Mouse (Mus musculus) stomach, embryonic 16.5 days (tissue): ENCODE measurements around the gene Pus7l. TPM values are rescaled to one million over a fixed set of nuclear protein-coding genes. Genes with fewer than 3 reads are reported as not detected.
"Not testable (repeated sequence)": the region's sequence is repeated elsewhere in the genome, so short reads cannot be mapped to it uniquely, and the experiment has no call there.

Experiments
- ATAC-seq: fragments of 200-750 bp; cut with Nextera tagmentation; 2 replicates; pipeline ENCODE4 v1.8.0; 2017; ENCODE audit warnings: moderate number of reproducible peaks, moderate TSS enrichment; ENCODE audit not compliant: insufficient read depth, low FRiP score
- H3K27ac ChIP-seq: fragments of 300-500 bp; sonication (generic); 2 replicates; pipeline ENCODE4 v1.5.1; 2014; ENCODE audit warnings: low read length
- H3K27me3 ChIP-seq: fragments of 300-500 bp; sonication (generic); 2 replicates; pipeline ENCODE4 v1.6.1; 2014; ENCODE audit warnings: low read length, control low read depth, mixed read lengths; ENCODE audit not compliant: control insufficient read depth, insufficient read depth
- H3K36me3 ChIP-seq: fragments of 300-500 bp; sonication (generic); 2 replicates; pipeline ENCODE4 v1.6.1; 2014; ENCODE audit warnings: low read length; ENCODE audit not compliant: control insufficient read depth, insufficient read depth
- H3K4me1 ChIP-seq: fragments of 300-500 bp; sonication (generic); 2 replicates; pipeline ENCODE4 v1.6.1; 2014; ENCODE audit warnings: low read length, control low read depth, mixed read lengths; ENCODE audit not compliant: control insufficient read depth, insufficient read depth
- H3K4me2 ChIP-seq: fragments of 300-500 bp; sonication (generic); 2 replicates; pipeline ENCODE4 v1.6.1; 2014; ENCODE audit warnings: low read depth, low read length, mixed read lengths
- H3K4me3 ChIP-seq: fragments of 300-500 bp; sonication (generic); replicated peaks from 2 replicates; pipeline ENCODE4 v1.5.1; 2014; ENCODE audit warnings: mild to moderate bottlenecking, low read length
- H3K9ac ChIP-seq: fragments of 300-500 bp; sonication (generic); 2 replicates; pipeline ENCODE4 v1.6.1; 2014; ENCODE audit warnings: low read length
- H3K9me3 ChIP-seq: fragments of 300-500 bp; sonication (generic); replicated peaks from 2 replicates; pipeline ENCODE4 v1.6.1; 2016; ENCODE audit warnings: low read length, control low read depth; ENCODE audit not compliant: control insufficient read depth
- WGBS: fragments of 180-500 bp; shearing (Covaris S2); extraction: QIAGEN DNeasy Blood & Tissue Kit; methylation state at CpG from one replicate; pipeline ENCODE4 v1.1.7; 2014; 5-methylcytosine and 5-hydroxymethylcytosine counted together
- polyA plus RNA-seq: library from polyadenylated mRNA; unstranded; fragments of >200 nt; fragmentation: Nextera tagmentation; extraction: Ambion mirVana; gene quantifications from 2 replicates; pipeline ENCODE4 v1.2.1, GENCODE M21; 2015

Gene Pus7l
- polyA plus RNA-seq, 1 experiment from 2014 or later = 8.9 TPM

GRCm38 (mm10) chr15:94488028-94488427 is 55.3 kb downstream of the Pus7l start:
- 90% methylated on average over 2 of the region's 2 CpGs for WGBS
- not testable (repeated sequence) for ATAC-seq

DNA sequence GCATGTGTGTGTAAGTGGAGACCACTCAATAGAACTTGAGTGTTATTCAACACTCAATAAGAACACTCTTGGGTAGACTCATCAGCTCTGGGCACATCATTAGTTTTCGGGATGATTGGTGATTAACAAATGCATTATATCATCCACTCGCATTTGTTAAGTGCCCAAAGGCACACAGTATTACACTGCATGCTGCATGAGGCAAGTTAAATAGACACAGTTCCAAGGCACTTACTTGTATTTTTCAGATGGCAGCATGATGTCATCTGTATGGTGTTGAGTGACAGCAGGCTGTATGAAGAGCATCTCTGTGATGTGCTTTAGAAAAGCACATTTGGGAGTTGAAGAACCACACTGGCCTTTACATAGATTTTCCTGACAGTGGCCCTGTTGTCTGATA is 60.8 kb downstream of the Pus7l start:
- no peaks in the 10 kb centered on the region for H3K9me3 ChIP-seq
- no peaks in the 10 kb centered on the region for H3K4me1 ChIP-seq
- WGBS = 86% methylated on average over 2 of the region's 2 CpGs
- H3K9ac ChIP-seq = no peak overlapping the region
- no peak overlapping the region for H3K4me2 ChIP-seq
- no peak overlapping the region for H3K27ac ChIP-seq
- no peaks in the 10 kb centered on the region for H3K36me3 ChIP-seq
- no peak for ATAC-seq
- no peak overlapping the region for H3K4me3 ChIP-seq
- H3K27me3 ChIP-seq = no peaks in the 10 kb centered on the region

More at GRCm38 (mm10) chr15:94488028-94488427, 55.3 kb downstream of the Pus7l start:
- not testable (repeated sequence) for H3K4me1 ChIP-seq, H3K27me3 ChIP-seq, H3K36me3 ChIP-seq, H3K9ac ChIP-seq, H3K4me3 ChIP-seq, H3K27ac ChIP-seq, H3K9me3 ChIP-seq, H3K4me2 ChIP-seq

- 81% methylated on average over 4 of the region's 4 CpGs for WGBS
- ATAC-seq = no peak
- no peak overlapping the region for H3K9ac ChIP-seq
- no peak overlapping the region for H3K4me2 ChIP-seq
- no peak overlapping the region for H3K4me3 ChIP-seq
- H3K36me3 ChIP-seq = no peaks in the 10 kb centered on the region
- no peak overlapping the region for H3K27ac ChIP-seq
- no peaks in the 10 kb centered on the region for H3K4me1 ChIP-seq
- H3K9me3 ChIP-seq = no peaks in the 10 kb centered on the region
- H3K27me3 ChIP-seq = no peaks in the 10 kb centered on the region
Observed at GRCm38 (mm10) chr15:94480792-94481191, 62.6 kb downstream of the Pus7l start.

DNA sequence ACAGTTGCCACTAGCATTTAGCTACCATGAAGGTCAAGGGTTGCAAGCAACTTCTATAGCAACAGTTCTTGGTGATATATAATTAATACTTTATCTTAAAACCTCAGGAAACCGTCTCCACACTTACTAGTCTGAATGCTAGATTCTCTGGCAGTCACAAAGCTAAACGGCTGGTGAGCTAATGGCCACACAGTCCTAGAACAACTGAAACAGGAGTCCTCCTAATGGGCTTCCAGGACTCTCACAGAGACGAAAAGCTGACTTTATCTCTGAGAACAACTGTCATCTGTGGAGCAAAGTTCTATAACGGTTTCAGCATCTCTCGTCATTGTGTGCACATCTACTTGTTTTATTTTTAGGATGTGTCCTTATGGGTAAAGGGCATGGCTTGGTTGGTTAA is 63.1 kb downstream of the Pus7l start:
- H3K9ac ChIP-seq = no peak overlapping the region
- H3K27me3 ChIP-seq = no peaks in the 10 kb centered on the region
- H3K27ac ChIP-seq = no peak overlapping the region
- no peak overlapping the region for H3K4me2 ChIP-seq
- H3K36me3 ChIP-seq = no peaks in the 10 kb centered on the region
- no peak for ATAC-seq
- no peaks in the 10 kb centered on the region for H3K4me1 ChIP-seq
- no peaks in the 10 kb centered on the region for H3K9me3 ChIP-seq
- H3K4me3 ChIP-seq = no peak overlapping the region
- 73% methylated on average over 5 of the region's 5 CpGs for WGBS

DNA sequence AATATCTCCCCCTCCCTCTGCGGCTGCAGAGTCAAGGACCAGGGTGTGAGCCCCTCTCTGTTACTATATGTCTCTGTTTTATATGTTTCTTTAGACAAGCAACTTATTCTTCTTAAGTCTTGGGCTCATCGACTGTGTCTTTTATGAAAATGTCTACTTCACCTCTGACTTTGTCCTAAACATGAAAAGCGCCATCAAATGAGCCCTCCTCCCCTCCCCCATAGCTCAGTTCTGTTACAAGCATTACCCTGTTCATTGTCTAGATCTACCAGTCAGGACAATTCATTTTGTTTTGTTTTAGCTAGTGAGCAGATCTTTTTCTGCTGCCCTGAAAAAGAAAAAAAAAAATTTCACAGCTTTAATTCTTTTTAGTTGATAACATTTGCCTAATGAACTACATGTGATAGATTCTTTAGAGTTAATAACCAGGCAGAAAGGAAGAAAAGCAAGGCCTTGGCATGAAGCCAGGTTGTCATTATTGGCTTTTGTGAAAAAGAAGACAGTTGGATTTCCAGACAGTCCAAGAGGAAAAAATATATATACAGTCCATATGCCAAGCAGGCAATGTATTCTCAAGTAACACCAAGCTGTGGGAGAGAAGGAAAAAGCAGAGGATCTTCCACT is 63.7 kb downstream of the Pus7l start:
- Histone ChIP-seq H3K36me3 (no peaks in the 10 kb centered on the region), H3K4me1 (no peaks in the 10 kb centered on the region), H3K4me3 (no peak overlapping the region), H3K27ac (no peak overlapping the region), H3K9ac (no peak overlapping the region), H3K27me3 (no peaks in the 10 kb centered on the region), H3K4me2 (no peak overlapping the region), H3K9me3 (no peaks in the 10 kb centered on the region)
- ATAC-seq = no peak
- 80% methylated on average over 3 of the region's 3 CpGs for WGBS

DNA sequence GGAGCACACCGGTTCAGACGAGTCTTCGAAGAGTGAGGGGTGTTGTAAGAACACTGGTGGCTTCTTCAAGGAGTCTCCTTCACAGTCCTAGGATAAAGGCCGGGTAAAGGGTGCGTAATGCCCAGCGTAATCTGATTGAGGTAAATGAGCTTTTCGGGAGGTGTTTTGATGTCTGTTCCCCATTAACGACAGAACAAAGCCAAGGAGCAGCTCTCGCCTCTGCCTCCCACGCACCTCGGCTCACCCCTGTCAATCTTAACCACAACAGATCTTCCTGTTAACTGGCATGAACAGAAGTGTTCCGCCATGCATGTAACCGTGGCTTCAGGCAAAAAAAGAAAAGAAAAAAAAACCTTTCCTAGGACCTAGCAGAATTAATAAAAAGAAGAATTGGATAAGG is 64.6 kb downstream of the Pus7l start:
- no peaks in the 10 kb centered on the region for H3K36me3 ChIP-seq
- H3K27me3 ChIP-seq = no peaks in the 10 kb centered on the region
- WGBS = 52% methylated on average over 13 of the region's 13 CpGs

DNA sequence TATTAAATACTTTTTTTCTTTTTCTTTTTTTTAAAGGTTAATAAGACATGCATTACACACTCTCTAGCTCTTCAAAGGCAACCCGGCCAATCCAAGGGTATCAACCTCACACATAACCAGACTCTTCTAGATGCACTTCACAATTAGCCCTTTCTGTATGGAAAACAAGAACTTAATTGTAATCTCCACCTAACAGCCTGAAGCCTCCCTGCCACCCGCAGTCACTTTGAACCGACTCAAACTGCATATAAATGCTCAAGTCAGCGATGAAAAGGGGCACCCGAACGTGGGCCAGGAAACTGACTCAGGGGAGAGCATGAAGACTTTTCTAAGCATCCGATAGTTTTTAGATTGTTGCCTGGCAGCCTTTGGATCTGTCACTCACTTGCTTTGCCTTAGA is 66.1 kb downstream of the Pus7l start:
- WGBS = 72% methylated on average over 7 of the region's 7 CpGs
- ATAC-seq = no peak
- H3K4me2 ChIP-seq = no peak overlapping the region

More for the DNA sequence above, 64.6 kb downstream of the Pus7l start:
- ATAC-seq = no peak
- Histone ChIP-seq H3K4me3 (no peak overlapping the region), H3K27ac (no peak overlapping the region), H3K9ac (no peak overlapping the region), H3K4me1 (no peaks in the 10 kb centered on the region), H3K4me2 (no peak overlapping the region), H3K9me3 (no peaks in the 10 kb centered on the region)

GRCm38 (mm10) chr15:94475975-94476374 is 67.4 kb downstream of the Pus7l start:
- WGBS = 85% methylated on average over 5 of the region's 5 CpGs
- Histone ChIP-seq H3K27ac (no peak overlapping the region), H3K9ac (no peak overlapping the region), H3K4me2 (no peak overlapping the region), H3K27me3 (no peaks in the 10 kb centered on the region), H3K4me3 (no peak overlapping the region), H3K36me3 (no peaks in the 10 kb centered on the region), H3K9me3 (no peaks in the 10 kb centered on the region), H3K4me1 (no peaks in the 10 kb centered on the region)
- ATAC-seq = no peak

More for the DNA sequence above, 66.1 kb downstream of the Pus7l start:
- Histone ChIP-seq H3K27ac (no peak overlapping the region), H3K27me3 (no peaks in the 10 kb centered on the region), H3K9ac (no peak overlapping the region), H3K4me1 (no peaks in the 10 kb centered on the region), H3K4me3 (no peak overlapping the region), H3K36me3 (no peaks in the 10 kb centered on the region), H3K9me3 (no peaks in the 10 kb centered on the region)
